Mouse (Mus musculus): ENCODE measurements around the gene Etv5. TPM values are rescaled to one million over a fixed set of nuclear protein-coding genes. Genes with fewer than 3 reads are reported as not detected.

The Etv5 gene
- polyA plus RNA-seq, 1 experiment: 76.2 TPM

- Histone ChIP-seq H3K4me3 (ENCODE audit: insufficient read depth, low read length) (no peak overlapping the region), H3K27ac (ENCODE audit: insufficient read depth, low read length) (no peak overlapping the region), H3K4me1 (ENCODE audit: control insufficient read depth, insufficient read depth, low read length) (peaks cover 5% of the 10 kb centered on the region; the same call in 1 of the 2 replicates)
- TF ChIP-seq POLR2A (IDR thresholded peaks at IDR 0.05; ENCODE audit: extremely low read depth, insufficient read depth, low read length) (no peak), CTCF (IDR thresholded peaks at IDR 0.05; ENCODE audit: extremely low read depth, insufficient read depth, low read length) (no peak)
Measured at GRCm38 (mm10) chr16:22403715-22404114, 35.8 kb downstream of the Etv5 start.

- Histone ChIP-seq H3K4me1 (ENCODE audit: control insufficient read depth, insufficient read depth, low read length) (peaks cover 3% of the 10 kb centered on the region; the same call in 1 of the 2 replicates), H3K4me3 (ENCODE audit: insufficient read depth, low read length) (no peak overlapping the region), H3K27ac (ENCODE audit: insufficient read depth, low read length) (no peak overlapping the region)
- TF ChIP-seq POLR2A (IDR thresholded peaks at IDR 0.05; ENCODE audit: extremely low read depth, insufficient read depth, low read length) (no peak), CTCF (IDR thresholded peaks at IDR 0.05; ENCODE audit: extremely low read depth, insufficient read depth, low read length) (no peak)
Measured at GRCm38 (mm10) chr16:22402600-22402999, 36.9 kb downstream of the Etv5 start.

GRCm38 (mm10) chr16:22400226-22400625, 39.3 kb downstream of the Etv5 start:
- no peaks in the 10 kb centered on the region for H3K4me1 ChIP-seq (ENCODE audit: control insufficient read depth, insufficient read depth, low read length)
- TF ChIP-seq POLR2A (IDR thresholded peaks at IDR 0.05; ENCODE audit: extremely low read depth, insufficient read depth, low read length) (no peak), CTCF (IDR thresholded peaks at IDR 0.05; ENCODE audit: extremely low read depth, insufficient read depth, low read length) (no peak)
- no peak overlapping the region for H3K4me3 ChIP-seq (ENCODE audit: insufficient read depth, low read length)
- no peak overlapping the region for H3K27ac ChIP-seq (ENCODE audit: insufficient read depth, low read length)

GRCm38 (mm10) chr16:22398784-22399453, 40.6 kb downstream of the Etv5 start:
- Histone ChIP-seq H3K4me1 (ENCODE audit: control insufficient read depth, insufficient read depth, low read length) (no peaks in the 10 kb centered on the region), H3K4me3 (ENCODE audit: insufficient read depth, low read length) (no peak overlapping the region), H3K27ac (ENCODE audit: insufficient read depth, low read length) (no peak overlapping the region)
- no peak for TF ChIP-seq POLR2A (IDR thresholded peaks at IDR 0.05; ENCODE audit: extremely low read depth, insufficient read depth, low read length)
- TF ChIP-seq CTCF (IDR thresholded peaks at IDR 0.05; ENCODE audit: extremely low read depth, insufficient read depth, low read length): no peak

GRCm38 (mm10) chr16:22398354-22398753, 41.2 kb downstream of the Etv5 start:
- Histone ChIP-seq H3K4me3 (ENCODE audit: insufficient read depth, low read length) (no peak overlapping the region), H3K27ac (ENCODE audit: insufficient read depth, low read length) (no peak overlapping the region), H3K4me1 (ENCODE audit: control insufficient read depth, insufficient read depth, low read length) (no peaks in the 10 kb centered on the region)
- TF ChIP-seq CTCF (IDR thresholded peaks at IDR 0.05; ENCODE audit: extremely low read depth, insufficient read depth, low read length) (no peak), POLR2A (IDR thresholded peaks at IDR 0.05; ENCODE audit: extremely low read depth, insufficient read depth, low read length) (no peak)

GRCm38 (mm10) chr16:22396420-22396819, 43.1 kb downstream of the Etv5 start:
- no peak overlapping the region for H3K4me3 ChIP-seq (ENCODE audit: insufficient read depth, low read length)
- TF ChIP-seq CTCF (IDR thresholded peaks at IDR 0.05; ENCODE audit: extremely low read depth, insufficient read depth, low read length) (no peak), POLR2A (IDR thresholded peaks at IDR 0.05; ENCODE audit: extremely low read depth, insufficient read depth, low read length) (no peak)
- no peak overlapping the region for H3K27ac ChIP-seq (ENCODE audit: insufficient read depth, low read length)
- no peaks in the 10 kb centered on the region for H3K4me1 ChIP-seq (ENCODE audit: control insufficient read depth, insufficient read depth, low read length)

- H3K27ac ChIP-seq (ENCODE audit: insufficient read depth, low read length): no peak overlapping the region
Measured at GRCm38 (mm10) chr16:22395093-22395844, 44.2 kb downstream of the Etv5 start.

GRCm38 (mm10) chr16:22390348-22390897, 49.1 kb downstream of the Etv5 start:
- H3K4me3 ChIP-seq (ENCODE audit: insufficient read depth, low read length): no peak overlapping the region

More at GRCm38 (mm10) chr16:22395093-22395844, 44.2 kb downstream of the Etv5 start:
- Histone ChIP-seq H3K4me3 (ENCODE audit: insufficient read depth, low read length) (no peak overlapping the region), H3K4me1 (ENCODE audit: control insufficient read depth, insufficient read depth, low read length) (no peaks in the 10 kb centered on the region; the same call in 1 of the 2 replicates)
- no peak for TF ChIP-seq POLR2A (IDR thresholded peaks at IDR 0.05; ENCODE audit: extremely low read depth, insufficient read depth, low read length)
- TF ChIP-seq CTCF (IDR thresholded peaks at IDR 0.05; ENCODE audit: extremely low read depth, insufficient read depth, low read length): no peak

GRCm38 (mm10) chr16:22389146-22389911, 50.2 kb downstream of the Etv5 start:
- peak overlapping the region; percentile 12; the same call in 1 of the 2 replicates for H3K27ac ChIP-seq (ENCODE audit: insufficient read depth, low read length)
- no peak overlapping the region for H3K4me3 ChIP-seq (ENCODE audit: insufficient read depth, low read length)
- H3K4me1 ChIP-seq (ENCODE audit: control insufficient read depth, insufficient read depth, low read length): peaks cover 9% of the 10 kb centered on the region
- no peak for TF ChIP-seq POLR2A (IDR thresholded peaks at IDR 0.05; ENCODE audit: extremely low read depth, insufficient read depth, low read length)
- TF ChIP-seq CTCF (IDR thresholded peaks at IDR 0.05; ENCODE audit: extremely low read depth, insufficient read depth, low read length): no peak

More at GRCm38 (mm10) chr16:22390348-22390897, 49.1 kb downstream of the Etv5 start:
- TF ChIP-seq CTCF (IDR thresholded peaks at IDR 0.05; ENCODE audit: extremely low read depth, insufficient read depth, low read length) (no peak), POLR2A (IDR thresholded peaks at IDR 0.05; ENCODE audit: extremely low read depth, insufficient read depth, low read length) (no peak)
- Histone ChIP-seq H3K4me1 (ENCODE audit: control insufficient read depth, insufficient read depth, low read length) (peaks cover 9% of the 10 kb centered on the region), H3K27ac (ENCODE audit: insufficient read depth, low read length) (no peak overlapping the region)
